Mouse (Mus musculus): ENCODE data around the gene Pex11b. TPM values are rescaled to one million over a fixed set of nuclear protein-coding genes. Genes with fewer than 3 reads are reported as not detected.

Pex11b gene
- polyA plus RNA-seq, 1 experiment from 2014 or later = 54.2 TPM

GRCm38 (mm10) chr3:96597435-96597891 lies 37.7 kb upstream of the Pex11b start:
- peaks cover 22% of the 10 kb centered on the region for H3K27me3 ChIP-seq (ENCODE audit: control insufficient read depth, insufficient read depth, low read depth, low read length)
- peak overlapping the region; percentile 68 for H3K9ac ChIP-seq (ENCODE audit: low read length)
- peak overlapping the region; percentile 88 for H3K4me2 ChIP-seq (ENCODE audit: low read depth, low read length)
- under 1% methylated on average over 40 of the region's 40 CpGs for WGBS
- H3K4me3 ChIP-seq (ENCODE audit: low read length) = peak overlapping the region; percentile 56
- ATAC-seq (ENCODE audit: low read depth) = no peak
- H3K4me1 ChIP-seq (replicated peaks; ENCODE audit: control insufficient read depth, insufficient read depth, low read length) = peaks cover 24% of the 10 kb centered on the region
- H3K9me3 ChIP-seq (ENCODE audit: control insufficient read depth, low read length) = no peaks in the 10 kb centered on the region
- no peaks in the 10 kb centered on the region for H3K36me3 ChIP-seq (ENCODE audit: control insufficient read depth, insufficient read depth, low read length)
- H3K27ac ChIP-seq (ENCODE audit: low read length) = peak overlapping the region; percentile 50

DNA sequence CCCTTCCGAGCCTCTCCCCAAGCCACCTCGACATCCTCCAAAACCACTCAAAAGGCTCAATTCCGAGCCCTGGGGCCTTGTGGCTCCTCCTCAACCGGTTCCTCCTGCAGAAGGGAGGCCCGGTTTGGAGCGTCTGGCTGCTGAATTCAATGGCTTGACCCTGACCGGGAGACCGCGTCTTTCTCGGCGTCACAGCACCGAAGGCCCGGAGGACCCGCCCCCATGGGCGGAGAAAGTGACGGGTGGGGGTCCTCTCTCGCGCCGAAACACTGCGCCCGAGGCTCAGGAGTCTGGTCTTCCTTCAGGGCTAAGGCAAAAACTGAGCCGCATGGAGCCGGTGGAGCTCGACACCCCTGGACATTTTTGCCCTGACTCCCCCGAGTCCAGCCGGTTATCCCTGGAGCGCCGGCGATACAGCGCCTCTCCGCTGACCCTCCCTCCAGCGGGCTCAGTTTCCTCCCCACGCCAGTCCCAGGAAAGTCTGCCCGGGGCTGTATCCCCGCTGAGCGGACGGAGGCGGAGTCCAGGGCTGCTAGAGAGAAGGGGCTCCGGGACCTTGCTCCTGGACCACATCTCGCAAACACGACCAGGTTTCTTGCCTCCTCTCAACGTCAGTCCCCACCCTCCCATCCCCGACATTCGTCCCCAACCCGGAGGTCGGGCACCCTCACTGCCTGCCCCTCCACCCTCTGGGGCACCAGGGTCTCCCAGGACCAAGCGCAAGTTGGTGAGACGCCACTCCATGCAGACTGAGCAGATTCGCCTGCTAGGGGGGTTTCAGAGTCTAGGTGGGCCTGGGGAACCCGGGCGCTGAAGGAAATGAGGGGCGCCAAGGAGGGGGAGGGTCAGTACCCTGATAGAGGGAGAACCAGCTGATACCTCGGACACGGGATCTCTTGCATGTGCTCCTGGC lies 36.8 kb upstream of the Pex11b start:
- 2% methylated on average over 52 of the region's 54 CpGs for WGBS
- H3K27me3 ChIP-seq (ENCODE audit: control insufficient read depth, insufficient read depth, low read depth, low read length) = peaks cover 22% of the 10 kb centered on the region
- no peaks in the 10 kb centered on the region for H3K36me3 ChIP-seq (ENCODE audit: control insufficient read depth, insufficient read depth, low read length)
- H3K9me3 ChIP-seq (ENCODE audit: control insufficient read depth, low read length) = no peaks in the 10 kb centered on the region
- H3K9ac ChIP-seq (ENCODE audit: low read length) = peak overlapping the region; percentile 68
- H3K4me3 ChIP-seq (ENCODE audit: low read length) = peak overlapping the region; percentile 56
- peak; percentile 17; the same call in 1 of the 2 replicates for ATAC-seq (ENCODE audit: low read depth)
- peak overlapping the region; percentile 50 for H3K27ac ChIP-seq (ENCODE audit: low read length)
- peak overlapping the region; percentile 88 for H3K4me2 ChIP-seq (ENCODE audit: low read depth, low read length)
- peaks cover 25% of the 10 kb centered on the region for H3K4me1 ChIP-seq (replicated peaks; ENCODE audit: control insufficient read depth, insufficient read depth, low read length)

DNA sequence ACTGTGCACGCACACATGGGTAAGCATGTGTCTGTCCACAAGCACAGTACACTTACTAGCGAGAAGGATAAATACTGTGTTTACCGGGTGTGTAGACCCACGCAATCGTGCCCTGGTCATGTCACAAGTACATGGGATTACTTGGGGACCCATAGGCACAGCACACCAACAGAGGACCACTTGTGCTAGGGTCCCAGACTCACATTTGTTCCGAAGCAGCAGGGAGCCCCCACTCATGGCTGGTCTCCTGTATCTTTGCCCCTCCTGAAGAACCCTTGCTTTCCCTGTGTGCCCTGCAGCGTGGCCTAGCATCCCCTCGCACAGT lies 36.1 kb upstream of the Pex11b start:
- Histone ChIP-seq H3K9ac (ENCODE audit: low read length) (no peak overlapping the region), H3K4me1 (replicated peaks; ENCODE audit: control insufficient read depth, insufficient read depth, low read length) (peaks cover 26% of the 10 kb centered on the region), H3K36me3 (ENCODE audit: control insufficient read depth, insufficient read depth, low read length) (no peaks in the 10 kb centered on the region), H3K9me3 (ENCODE audit: control insufficient read depth, low read length) (no peaks in the 10 kb centered on the region), H3K4me3 (ENCODE audit: low read length) (no peak overlapping the region), H3K4me2 (ENCODE audit: low read depth, low read length) (no peak overlapping the region), H3K27ac (ENCODE audit: low read length) (no peak overlapping the region), H3K27me3 (ENCODE audit: control insufficient read depth, insufficient read depth, low read depth, low read length) (peaks cover 22% of the 10 kb centered on the region)
- ATAC-seq (ENCODE audit: low read depth) = no peak
- WGBS = 63% methylated on average over 8 of the region's 8 CpGs

DNA sequence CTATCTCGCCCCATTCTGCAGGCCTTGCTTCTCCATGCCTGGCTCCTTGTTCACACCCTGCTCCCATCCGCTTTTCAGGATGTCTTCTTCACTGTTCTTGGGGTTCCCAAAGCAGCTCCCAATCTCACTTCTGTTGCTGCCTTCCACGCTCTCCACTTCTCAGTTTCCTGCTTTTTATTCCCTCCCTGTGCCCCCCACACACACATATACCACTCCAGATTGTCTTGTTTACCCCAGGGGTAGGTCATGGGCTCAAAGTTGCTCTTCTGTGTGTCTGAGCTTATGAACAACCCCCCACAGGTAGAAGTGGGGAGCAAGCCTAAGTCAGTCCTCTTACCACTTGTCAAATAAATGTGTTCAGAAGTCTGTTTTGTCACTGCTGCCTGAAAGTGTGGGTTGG lies 35.8 kb upstream of the Pex11b start:
- H3K9me3 ChIP-seq (ENCODE audit: control insufficient read depth, low read length) = no peaks in the 10 kb centered on the region
- H3K4me1 ChIP-seq (replicated peaks; ENCODE audit: control insufficient read depth, insufficient read depth, low read length) = peaks cover 27% of the 10 kb centered on the region
- H3K4me3 ChIP-seq (ENCODE audit: low read length) = no peak overlapping the region
- no peak for ATAC-seq (ENCODE audit: low read depth)
- H3K27me3 ChIP-seq (ENCODE audit: control insufficient read depth, insufficient read depth, low read depth, low read length) = peaks cover 22% of the 10 kb centered on the region
- no peak overlapping the region for H3K4me2 ChIP-seq (ENCODE audit: low read depth, low read length)
- H3K27ac ChIP-seq (ENCODE audit: low read length) = no peak overlapping the region
- no peaks in the 10 kb centered on the region for H3K36me3 ChIP-seq (ENCODE audit: control insufficient read depth, insufficient read depth, low read length)
- whole genome bisulfite sequencing = 76% methylated on average over 3 of the region's 3 CpGs
- no peak overlapping the region for H3K9ac ChIP-seq (ENCODE audit: low read length)

DNA sequence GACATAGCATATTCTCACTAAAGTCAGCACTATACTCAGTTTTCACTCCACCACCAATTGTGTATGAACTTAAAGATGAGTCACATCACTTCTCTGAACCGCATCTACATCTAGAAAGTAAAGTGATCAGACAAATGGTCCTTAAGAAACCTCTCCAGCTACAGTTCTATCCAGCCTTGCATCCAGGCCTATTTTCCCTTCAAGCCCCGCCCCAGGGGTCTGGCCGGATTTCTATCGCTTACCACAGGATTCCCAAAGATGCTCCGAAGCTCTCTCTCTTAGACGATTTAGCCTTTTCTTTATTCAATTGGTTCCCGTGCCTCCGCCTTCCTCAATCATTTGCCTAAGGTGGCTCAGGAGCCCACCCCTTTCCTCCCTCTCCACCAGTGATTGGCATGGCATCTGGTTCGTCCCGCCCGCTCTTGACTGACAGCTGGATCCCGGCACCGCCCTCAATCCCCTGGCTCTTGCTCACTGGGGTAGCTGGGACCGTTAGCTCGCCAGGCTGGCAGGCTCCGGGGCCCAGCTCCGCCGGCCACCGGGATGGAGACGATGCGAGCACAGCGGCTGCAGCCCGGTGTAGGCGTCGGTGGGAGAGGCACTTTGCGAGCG lies 34.4 kb upstream of the Pex11b start, which contains the start of gene Lix1l:
Gene Lix1l, plus strand, starts transcription at position 511 of the 612 bp plus-strand sequence.
- WGBS = under 1% methylated on average over 27 of the region's 27 CpGs
- peaks cover 14% of the 10 kb centered on the region for H3K27me3 ChIP-seq (ENCODE audit: control insufficient read depth, insufficient read depth, low read depth, low read length)

DNA sequence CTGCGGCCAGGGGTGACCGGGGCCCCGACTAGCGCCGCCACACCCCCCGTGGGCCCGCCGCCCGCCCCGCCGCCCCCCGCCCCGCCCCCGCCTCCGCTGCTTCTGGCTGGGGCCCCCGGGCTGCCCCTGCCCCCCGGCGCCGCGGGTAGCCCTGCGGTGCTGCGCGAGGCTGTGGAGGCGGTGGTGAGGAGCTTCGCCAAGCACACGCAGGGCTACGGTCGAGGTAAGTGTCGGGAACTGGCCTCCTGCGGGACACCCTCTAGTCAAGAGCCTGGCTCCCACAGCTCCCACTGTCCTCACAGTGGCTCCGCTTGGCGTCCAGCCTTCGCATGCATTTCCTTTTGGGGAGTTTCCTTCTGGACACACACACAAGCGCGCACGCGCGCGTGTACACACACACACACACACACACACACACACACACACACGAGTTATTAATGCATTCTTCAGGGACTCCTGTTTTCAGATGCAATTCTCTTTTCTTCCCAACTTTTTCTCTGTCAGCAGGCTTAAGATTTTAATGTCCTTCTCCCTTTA lies 33.9 kb upstream of the Pex11b start:
- WGBS = 5% methylated on average over 14 of the region's 40 CpGs
- H3K27me3 ChIP-seq (ENCODE audit: control insufficient read depth, insufficient read depth, low read depth, low read length) = peaks cover 13% of the 10 kb centered on the region
- H3K9ac ChIP-seq (ENCODE audit: low read length) = peak overlapping the region; percentile 82
- H3K27ac ChIP-seq (ENCODE audit: low read length) = peak overlapping the region; percentile 98
- H3K36me3 ChIP-seq (ENCODE audit: control insufficient read depth, insufficient read depth, low read length) = no peaks in the 10 kb centered on the region
- no peaks in the 10 kb centered on the region for H3K9me3 ChIP-seq (ENCODE audit: control insufficient read depth, low read length)
- H3K4me1 ChIP-seq (replicated peaks; ENCODE audit: control insufficient read depth, insufficient read depth, low read length) = peaks cover 27% of the 10 kb centered on the region
- peak overlapping the region; percentile 69 for H3K4me2 ChIP-seq (ENCODE audit: low read depth, low read length)
- ATAC-seq (ENCODE audit: low read depth) = peak; percentile 69
- peak overlapping the region; percentile 70 for H3K4me3 ChIP-seq (ENCODE audit: low read length)

More for the DNA sequence above, 34.4 kb upstream of the Pex11b start, which contains the start of gene Lix1l:
- Histone ChIP-seq H3K4me3 (ENCODE audit: low read length) (peak within 1 kb of the TSS; percentile 70), H3K27ac (ENCODE audit: low read length) (peak within 1 kb of the TSS; percentile 98), H3K9me3 (ENCODE audit: control insufficient read depth, low read length) (no peaks in the 10 kb centered on the region), H3K9ac (ENCODE audit: low read length) (peak within 1 kb of the TSS; percentile 82), H3K36me3 (ENCODE audit: control insufficient read depth, insufficient read depth, low read length) (no peaks in the 10 kb centered on the region), H3K4me2 (ENCODE audit: low read depth, low read length) (peak within 1 kb of the TSS; percentile 69), H3K4me1 (replicated peaks; ENCODE audit: control insufficient read depth, insufficient read depth, low read length) (peaks cover 27% of the 10 kb centered on the region)
- peak; percentile 95 for ATAC-seq (ENCODE audit: low read depth)

DNA sequence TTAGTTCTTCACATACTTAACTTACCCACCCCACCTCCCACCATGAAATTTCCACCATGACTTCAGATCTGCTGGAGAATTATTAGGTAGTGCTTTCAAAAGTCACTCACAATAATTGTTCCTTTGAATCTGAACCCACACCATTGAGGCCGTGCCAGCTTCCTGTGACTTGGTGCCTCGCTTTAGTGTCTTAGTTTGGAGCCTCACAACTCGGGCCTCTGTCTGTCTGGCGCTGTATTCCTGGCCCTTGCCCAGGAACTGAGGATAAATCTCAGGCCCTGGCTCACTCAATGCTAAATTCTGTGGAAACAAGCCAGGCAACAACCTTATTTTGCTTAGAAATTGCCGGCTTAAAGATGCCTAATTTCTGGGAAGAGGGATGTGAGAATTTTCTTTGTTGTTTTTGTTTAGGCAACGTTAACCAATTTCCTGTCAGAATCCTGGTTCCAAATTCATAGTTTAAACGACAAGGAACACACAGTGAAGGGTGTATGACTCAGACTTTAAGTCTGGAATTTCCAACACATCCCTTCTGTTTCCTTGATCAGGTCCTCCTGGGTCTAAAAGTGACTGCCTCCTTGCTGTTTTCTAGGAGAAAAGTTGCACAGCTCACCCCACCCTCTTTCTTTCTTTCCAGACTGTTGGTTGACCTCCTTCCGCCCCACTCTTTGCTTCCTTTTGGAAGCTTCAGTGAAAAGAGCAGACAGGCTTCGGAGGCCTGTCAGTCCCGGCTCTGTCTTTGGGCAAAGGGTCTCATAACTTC lies 33.1 kb upstream of the Pex11b start:
- 23% methylated on average over 10 of the region's 10 CpGs for WGBS
- Histone ChIP-seq H3K9ac (ENCODE audit: low read length) (peak overlapping the region; percentile 82), H3K27me3 (ENCODE audit: control insufficient read depth, insufficient read depth, low read depth, low read length) (peaks cover 6% of the 10 kb centered on the region), H3K27ac (ENCODE audit: low read length) (peak overlapping the region; percentile 98), H3K9me3 (ENCODE audit: control insufficient read depth, low read length) (no peaks in the 10 kb centered on the region), H3K4me2 (ENCODE audit: low read depth, low read length) (peak overlapping the region; percentile 69), H3K4me1 (replicated peaks; ENCODE audit: control insufficient read depth, insufficient read depth, low read length) (peaks cover 19% of the 10 kb centered on the region), H3K36me3 (ENCODE audit: control insufficient read depth, insufficient read depth, low read length) (no peaks in the 10 kb centered on the region), H3K4me3 (ENCODE audit: low read length) (peak overlapping the region; percentile 70)
- ATAC-seq (ENCODE audit: low read depth) = no peak

DNA sequence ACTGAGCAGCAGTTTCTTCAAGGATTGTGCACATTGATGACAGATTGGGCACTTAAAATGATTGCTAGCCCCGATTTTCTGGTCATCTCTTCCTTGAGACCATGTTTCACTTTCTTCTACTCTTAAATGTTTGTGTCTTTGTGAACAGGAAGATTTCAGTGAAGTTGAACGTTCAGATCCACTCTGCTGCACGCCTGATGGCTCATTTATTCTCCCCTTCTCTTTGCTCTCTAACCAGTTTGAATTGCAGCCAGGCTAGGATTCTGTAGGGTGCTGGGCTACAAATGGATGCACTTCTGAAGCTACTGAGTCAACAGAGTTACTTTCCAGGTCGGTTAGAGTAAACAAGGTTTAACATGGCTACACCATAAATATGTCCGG lies 32.5 kb upstream of the Pex11b start:
- Histone ChIP-seq H3K4me1 (replicated peaks; ENCODE audit: control insufficient read depth, insufficient read depth, low read length) (peaks cover 14% of the 10 kb centered on the region; the same call in 1 of the 2 replicates), H3K36me3 (ENCODE audit: control insufficient read depth, insufficient read depth, low read length) (no peaks in the 10 kb centered on the region), H3K4me3 (ENCODE audit: low read length) (peak overlapping the region; percentile 70), H3K9ac (ENCODE audit: low read length) (peak overlapping the region; percentile 82), H3K27ac (ENCODE audit: low read length) (peak overlapping the region; percentile 98), H3K4me2 (ENCODE audit: low read depth, low read length) (peak overlapping the region; percentile 69), H3K9me3 (ENCODE audit: control insufficient read depth, low read length) (no peaks in the 10 kb centered on the region), H3K27me3 (ENCODE audit: control insufficient read depth, insufficient read depth, low read depth, low read length) (peaks cover 6% of the 10 kb centered on the region)
- no peak for ATAC-seq (ENCODE audit: low read depth)
- WGBS = 13% methylated on average over 5 of the region's 5 CpGs

Data from lung, embryonic 16.5 days (tissue).